Mouse (Mus musculus) kidney, embryonic 15.5 days (tissue): ENCODE measurements around the gene Ccdc13. TPM values are rescaled to one million over a fixed set of nuclear protein-coding genes. Genes with fewer than 3 reads are reported as not detected.

Source experiments
- polyA plus RNA-seq: library from polyadenylated mRNA; unstranded; fragments of >200 nt; fragmentation: Nextera tagmentation; extraction: Ambion mirVana; gene quantifications from 2 replicates; pipeline ENCODE4 v1.2.1, GENCODE M21; 2015

Ccdc13 gene
- polyA plus RNA-seq, 1 experiment from 2014 or later = 0.47 TPM

Other genes with a start within 250 kb of the Ccdc13 start
- gene Lyzl4, start 197.4 kb downstream of the Ccdc13 start, polyA plus RNA-seq = not detected in 2 replicates
- 0.18 and 0.39 TPM in 2 replicates for gene Vipr1, start 196.7 kb downstream of the Ccdc13 start, polyA plus RNA-seq
- 10.5 and 10.6 TPM in 2 replicates for gene Sec22c, start 134.0 kb downstream of the Ccdc13 start, polyA plus RNA-seq
- gene Ss18l2, start 129.1 kb downstream of the Ccdc13 start, polyA plus RNA-seq = 113 and 128 TPM in 2 replicates
- 59.6 and 67.8 TPM in 2 replicates for gene Nktr, start 120.3 kb downstream of the Ccdc13 start, polyA plus RNA-seq
- gene Zfp651, start 80.1 kb downstream of the Ccdc13 start, polyA plus RNA-seq = 12.8 and 15.3 TPM in 2 replicates
- 1.8 and 2.9 TPM in 2 replicates for gene Klhl40, start 61.9 kb downstream of the Ccdc13 start, polyA plus RNA-seq
- 0.69 and 0.80 TPM in 2 replicates for gene Hhatl, start 47.0 kb downstream of the Ccdc13 start, polyA plus RNA-seq
- gene Higd1a, start 18.9 kb upstream of the Ccdc13 start, polyA plus RNA-seq = 151 and 153 TPM in 2 replicates
- 0.40 and 0.57 TPM in 2 replicates for gene Ackr2, start 58.9 kb upstream of the Ccdc13 start, polyA plus RNA-seq
- gene Cyp8b1, start 76.8 kb upstream of the Ccdc13 start, polyA plus RNA-seq = 0.10 TPM in 1 of 2 replicates, not detected in the other
- 1.1 and 2.1 TPM in 2 replicates for gene Fam198a, start 111.5 kb upstream of the Ccdc13 start, polyA plus RNA-seq
- gene Pomgnt2, start 157.6 kb upstream of the Ccdc13 start, polyA plus RNA-seq = 14.7 and 17.1 TPM in 2 replicates